Mouse (Mus musculus): Measurements from ENCODE around the gene Taf3. TPM values are rescaled to one million over a fixed set of nuclear protein-coding genes. Genes with fewer than 3 reads are reported as not detected.

Gene Taf3
- polyA plus RNA-seq, 1 experiment from 2014 or later = 13.3 TPM

GRCm38 (mm10) chr2:9876621-9877325 lies 171.6 kb downstream of the Taf3 start:
- no peak overlapping the region for H3K27ac ChIP-seq (ENCODE audit: low read depth)
- WGBS = 8% methylated on average over 31 of the region's 31 CpGs
- ATAC-seq (replicated peaks; ENCODE audit: low FRiP score, low TSS enrichment, low read depth) (no peak), DNase-seq (ENCODE audit: low spot score) (peak; percentile 67)
- peak overlapping the region; percentile 47 for H3K4me3 ChIP-seq (ENCODE audit: low read depth, low read length)
- H3K4me1 ChIP-seq (replicated peaks; ENCODE audit: control insufficient read depth, insufficient read depth, low read length) = peaks cover 8% of the 10 kb centered on the region; the same call in 1 of the 2 replicates
- 0 out of 2 replicates have a peak overlapping the region, but pooled peaks have one; percentile 11 for H3K9ac ChIP-seq (ENCODE audit: low read length)
- no peaks in the 10 kb centered on the region for H3K36me3 ChIP-seq (ENCODE audit: control insufficient read depth, insufficient read depth, low read length)
- H3K9me3 ChIP-seq (ENCODE audit: control insufficient read depth, low read length) = no peaks in the 10 kb centered on the region
- H3K4me2 ChIP-seq (ENCODE audit: low read length) = peak overlapping the region; percentile 94
- peaks cover 100% of the 10 kb centered on the region for H3K27me3 ChIP-seq (replicated peaks; ENCODE audit: control insufficient read depth, insufficient read depth, low read length)

DNA sequence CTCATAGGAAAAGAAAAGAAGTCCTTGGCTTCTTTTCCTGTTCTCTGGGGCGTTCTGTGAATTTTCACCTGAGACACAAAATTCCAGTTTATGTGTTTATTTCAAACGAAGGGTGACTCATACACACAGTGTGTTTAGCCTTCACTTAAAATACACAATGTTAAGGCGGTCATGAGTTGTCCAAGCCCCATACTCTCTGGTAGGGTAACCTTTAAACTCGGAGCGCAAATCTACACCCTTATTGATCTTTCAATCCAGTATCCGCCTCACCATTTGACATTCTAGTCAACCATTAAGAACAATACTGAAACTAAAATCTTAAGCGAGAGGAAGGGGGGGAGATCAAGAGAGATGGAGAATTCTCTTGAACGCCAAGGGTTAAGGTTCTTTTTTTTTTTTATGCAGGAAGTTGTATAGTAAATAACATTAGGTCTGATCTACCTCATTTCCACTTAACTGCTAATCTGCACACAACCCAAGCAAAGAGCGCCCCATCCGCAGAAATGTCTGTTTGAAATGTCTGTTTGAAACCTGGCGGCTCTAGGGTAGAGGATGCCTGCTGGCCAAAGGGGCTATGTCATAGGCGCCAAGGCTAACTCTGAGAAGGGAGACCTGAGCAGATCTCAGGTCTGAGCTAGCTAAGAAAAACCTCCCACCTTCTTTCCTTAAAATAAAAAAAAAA lies 172.6 kb downstream of the Taf3 start:
- Histone ChIP-seq H3K4me3 (ENCODE audit: low read depth, low read length) (no peak overlapping the region), H3K9ac (ENCODE audit: low read length) (no peak overlapping the region), H3K27ac (ENCODE audit: low read depth) (no peak overlapping the region), H3K27me3 (replicated peaks; ENCODE audit: control insufficient read depth, insufficient read depth, low read length) (peaks cover 97% of the 10 kb centered on the region), H3K4me1 (replicated peaks; ENCODE audit: control insufficient read depth, insufficient read depth, low read length) (peaks cover 5% of the 10 kb centered on the region; the same call in 1 of the 2 replicates), H3K36me3 (ENCODE audit: control insufficient read depth, insufficient read depth, low read length) (no peaks in the 10 kb centered on the region), H3K9me3 (ENCODE audit: control insufficient read depth, low read length) (no peaks in the 10 kb centered on the region), H3K4me2 (ENCODE audit: low read length) (no peak overlapping the region)
- DNase-seq (ENCODE audit: low spot score) (no peak), ATAC-seq (replicated peaks; ENCODE audit: low FRiP score, low TSS enrichment, low read depth) (no peak)
- 39% methylated on average over 12 of the region's 12 CpGs for WGBS

GRCm38 (mm10) chr2:9875220-9875619 lies 173.2 kb downstream of the Taf3 start:
- Histone ChIP-seq H3K4me3 (ENCODE audit: low read depth, low read length) (no peak overlapping the region), H3K36me3 (ENCODE audit: control insufficient read depth, insufficient read depth, low read length) (no peaks in the 10 kb centered on the region), H3K9ac (ENCODE audit: low read length) (no peak overlapping the region), H3K27me3 (replicated peaks; ENCODE audit: control insufficient read depth, insufficient read depth, low read length) (peaks cover 92% of the 10 kb centered on the region), H3K27ac (ENCODE audit: low read depth) (no peak overlapping the region), H3K4me2 (ENCODE audit: low read length) (no peak overlapping the region), H3K9me3 (ENCODE audit: control insufficient read depth, low read length) (no peaks in the 10 kb centered on the region), H3K4me1 (replicated peaks; ENCODE audit: control insufficient read depth, insufficient read depth, low read length) (peaks cover 5% of the 10 kb centered on the region; the same call in 1 of the 2 replicates)
- no peak for ATAC-seq (replicated peaks; ENCODE audit: low FRiP score, low TSS enrichment, low read depth)
- peak; percentile 57 for DNase-seq (ENCODE audit: low spot score)
- 13% methylated on average over 4 of the region's 4 CpGs for WGBS

DNA sequence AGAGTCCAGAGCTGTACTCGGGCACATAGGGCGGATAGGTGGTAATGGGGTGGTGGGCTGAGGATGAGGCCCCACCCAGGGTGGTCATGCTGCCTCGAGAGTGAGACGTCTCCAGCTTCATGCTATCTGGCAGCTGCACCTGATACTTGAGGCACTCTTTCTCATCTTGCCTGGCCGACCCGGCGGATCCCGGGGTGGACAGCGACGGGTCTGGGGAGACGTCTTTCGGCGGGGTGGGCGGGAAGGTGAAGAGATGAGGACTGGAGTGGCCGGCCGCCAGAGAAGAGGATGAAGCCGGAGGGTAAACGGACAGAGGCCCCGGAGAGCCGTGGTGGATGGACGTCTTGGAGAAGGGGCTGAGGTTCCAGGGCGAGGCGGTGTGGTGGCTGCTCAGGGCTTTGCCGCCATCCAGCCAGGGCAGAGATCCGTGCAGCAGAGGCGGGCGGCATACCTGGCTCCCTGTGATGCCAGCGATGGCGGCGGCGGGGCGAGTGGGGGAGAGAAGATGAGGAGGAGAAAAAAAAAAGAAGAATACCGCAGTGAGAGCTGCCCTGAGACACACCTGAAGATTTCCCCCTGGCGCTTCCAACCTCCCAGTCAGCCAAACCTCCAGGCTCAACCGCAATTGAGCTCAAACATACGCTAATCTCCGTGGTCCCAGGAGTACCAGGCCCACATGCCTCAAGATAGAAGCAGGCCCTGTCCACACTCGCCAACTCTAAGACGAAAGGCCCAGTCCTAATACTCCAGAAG lies 173.8 kb downstream of the Taf3 start:
- Histone ChIP-seq H3K9me3 (ENCODE audit: control insufficient read depth, low read length) (no peaks in the 10 kb centered on the region), H3K9ac (ENCODE audit: low read length) (no peak overlapping the region), H3K27ac (ENCODE audit: low read depth) (no peak overlapping the region), H3K4me1 (replicated peaks; ENCODE audit: control insufficient read depth, insufficient read depth, low read length) (peaks cover 5% of the 10 kb centered on the region; the same call in 1 of the 2 replicates), H3K4me3 (ENCODE audit: low read depth, low read length) (no peak overlapping the region), H3K36me3 (ENCODE audit: control insufficient read depth, insufficient read depth, low read length) (no peaks in the 10 kb centered on the region), H3K4me2 (ENCODE audit: low read length) (no peak overlapping the region), H3K27me3 (replicated peaks; ENCODE audit: control insufficient read depth, insufficient read depth, low read length) (peaks cover 86% of the 10 kb centered on the region)
- WGBS = 13% methylated on average over 39 of the region's 39 CpGs
- DNase-seq (ENCODE audit: low spot score) = peak; percentile 61
- ATAC-seq (replicated peaks; ENCODE audit: low FRiP score, low TSS enrichment, low read depth) = no peak

- Histone ChIP-seq H3K9ac (ENCODE audit: low read length) (no peak overlapping the region), H3K4me2 (ENCODE audit: low read length) (no peak overlapping the region), H3K36me3 (ENCODE audit: control insufficient read depth, insufficient read depth, low read length) (no peaks in the 10 kb centered on the region), H3K4me1 (replicated peaks; ENCODE audit: control insufficient read depth, insufficient read depth, low read length) (peaks cover 5% of the 10 kb centered on the region; the same call in 1 of the 2 replicates), H3K9me3 (ENCODE audit: control insufficient read depth, low read length) (no peaks in the 10 kb centered on the region), H3K27ac (ENCODE audit: low read depth) (no peak overlapping the region), H3K27me3 (replicated peaks; ENCODE audit: control insufficient read depth, insufficient read depth, low read length) (peaks cover 78% of the 10 kb centered on the region), H3K4me3 (ENCODE audit: low read depth, low read length) (no peak overlapping the region)
- 40% methylated on average over 2 of the region's 2 CpGs for WGBS
- ATAC-seq (replicated peaks; ENCODE audit: low FRiP score, low TSS enrichment, low read depth) (no peak), DNase-seq (ENCODE audit: low spot score) (no peak)
These were observed 174.6 kb downstream of the Taf3 start for GRCm38 (mm10) chr2:9873757-9874156.

DNA sequence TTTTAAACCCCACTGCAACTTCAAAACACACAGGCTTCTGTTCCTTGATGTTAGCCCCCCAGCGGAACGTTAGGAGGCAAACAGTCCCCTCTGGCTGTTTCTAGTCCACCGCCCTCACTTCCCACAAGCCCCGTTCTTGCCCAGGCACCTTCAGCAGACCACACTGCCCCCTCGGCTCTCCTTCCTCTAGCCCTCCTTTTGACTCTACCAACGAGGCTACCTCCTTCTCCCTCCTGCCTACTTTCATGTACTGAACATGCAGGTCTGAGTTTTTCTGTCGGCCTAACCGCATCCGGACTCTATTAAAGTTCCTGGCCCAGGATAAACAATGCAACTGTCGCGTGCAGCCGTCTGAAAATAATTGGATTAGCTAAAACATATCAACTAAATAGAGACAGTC lies 175.7 kb downstream of the Taf3 start:
- Histone ChIP-seq H3K4me1 (replicated peaks; ENCODE audit: control insufficient read depth, insufficient read depth, low read length) (no peaks in the 10 kb centered on the region), H3K27ac (ENCODE audit: low read depth) (no peak overlapping the region), H3K9me3 (ENCODE audit: control insufficient read depth, low read length) (no peaks in the 10 kb centered on the region), H3K9ac (ENCODE audit: low read length) (no peak overlapping the region), H3K4me2 (ENCODE audit: low read length) (peak overlapping the region; percentile 7; the same call in 1 of the 2 replicates), H3K4me3 (ENCODE audit: low read depth, low read length) (no peak overlapping the region), H3K36me3 (ENCODE audit: control insufficient read depth, insufficient read depth, low read length) (no peaks in the 10 kb centered on the region), H3K27me3 (replicated peaks; ENCODE audit: control insufficient read depth, insufficient read depth, low read length) (peaks cover 70% of the 10 kb centered on the region)
- ATAC-seq (replicated peaks; ENCODE audit: low FRiP score, low TSS enrichment, low read depth) (no peak), DNase-seq (ENCODE audit: low spot score) (no peak)
- 22% methylated on average over 12 of the region's 12 CpGs for WGBS

DNA sequence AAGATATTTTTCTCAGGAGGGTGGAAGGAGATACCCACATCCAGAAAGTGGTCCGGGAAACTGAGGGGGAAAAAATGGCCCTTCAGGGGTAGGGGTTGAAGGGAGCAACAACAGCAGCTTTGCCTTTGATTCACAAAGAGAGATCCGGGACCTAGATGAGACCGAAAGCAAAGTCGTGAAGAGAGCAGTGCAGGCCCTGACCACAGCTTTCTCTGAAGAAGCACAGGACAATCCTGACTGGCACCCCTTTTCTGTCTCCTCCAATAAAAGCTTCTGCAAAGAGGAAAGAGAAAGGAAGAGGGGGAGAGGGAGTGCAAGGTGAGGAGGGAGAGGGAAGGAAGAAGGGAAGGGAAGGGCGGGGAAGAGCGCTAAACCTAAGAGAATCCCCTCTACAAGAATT lies 176.6 kb downstream of the Taf3 start:
- Histone ChIP-seq H3K9ac (ENCODE audit: low read length) (no peak overlapping the region), H3K27ac (ENCODE audit: low read depth) (no peak overlapping the region), H3K9me3 (ENCODE audit: control insufficient read depth, low read length) (no peaks in the 10 kb centered on the region), H3K36me3 (ENCODE audit: control insufficient read depth, insufficient read depth, low read length) (no peaks in the 10 kb centered on the region), H3K4me1 (replicated peaks; ENCODE audit: control insufficient read depth, insufficient read depth, low read length) (no peaks in the 10 kb centered on the region), H3K4me3 (ENCODE audit: low read depth, low read length) (no peak overlapping the region), H3K27me3 (replicated peaks; ENCODE audit: control insufficient read depth, insufficient read depth, low read length) (peaks cover 61% of the 10 kb centered on the region), H3K4me2 (ENCODE audit: low read length) (no peak overlapping the region)
- DNase-seq (ENCODE audit: low spot score) = no peak
- 59% methylated on average over 6 of the region's 6 CpGs for WGBS
- ATAC-seq (replicated peaks; ENCODE audit: low FRiP score, low TSS enrichment, low read depth) = no peak

GRCm38 (mm10) chr2:9871141-9871716 lies 177.2 kb downstream of the Taf3 start:
- Histone ChIP-seq H3K4me1 (replicated peaks; ENCODE audit: control insufficient read depth, insufficient read depth, low read length) (no peaks in the 10 kb centered on the region), H3K27ac (ENCODE audit: low read depth) (no peak overlapping the region), H3K4me2 (ENCODE audit: low read length) (no peak overlapping the region), H3K36me3 (ENCODE audit: control insufficient read depth, insufficient read depth, low read length) (no peaks in the 10 kb centered on the region), H3K27me3 (replicated peaks; ENCODE audit: control insufficient read depth, insufficient read depth, low read length) (peaks cover 55% of the 10 kb centered on the region), H3K9me3 (ENCODE audit: control insufficient read depth, low read length) (no peaks in the 10 kb centered on the region), H3K4me3 (ENCODE audit: low read depth, low read length) (no peak overlapping the region), H3K9ac (ENCODE audit: low read length) (no peak overlapping the region)
- no peak for ATAC-seq (replicated peaks; ENCODE audit: low FRiP score, low TSS enrichment, low read depth)
- DNase-seq (ENCODE audit: low spot score) = no peak
- WGBS = 42% methylated on average over 4 of the region's 4 CpGs
